Mouse (Mus musculus): ENCODE measurements around the gene Zfp354c. TPM values are rescaled to one million over a fixed set of nuclear protein-coding genes. Genes with fewer than 3 reads are reported as not detected.

The Zfp354c gene
- polyA plus RNA-seq (2014; fragmentation: Illumina TruSeq; extraction: RNeasy Lipid Tissue Mini Kit (QIAGEN cat#74804); ENCODE audit: insufficient read depth, low read depth, low replicate concordance): 2.8 TPM

GRCm38 (mm10) chr11:50827010-50827953, at the start of gene Zfp354c:
TSS of gene Zfp354c (minus strand) at chr11:50827724.

GRCm38 (mm10) chr11:50850177-50850735, 22.7 kb upstream of the Zfp354c start, which contains the start of gene Grm6:
TSS of gene Grm6 (plus strand) at chr11:50850685.

GRCm38 (mm10) chr11:50841023-50841735, 13.7 kb upstream of the Zfp354c start, which contains the start of gene Zfp879:
TSS of gene Zfp879 (minus strand) at chr11:50841552.

Other genes with a start within 250 kb of the Zfp354c start
- 9.0 TPM for gene Adamts2, start 225.6 kb downstream of the Zfp354c start, polyA plus RNA-seq (2014; fragmentation: Illumina TruSeq; extraction: RNeasy Lipid Tissue Mini Kit (QIAGEN cat#74804); ENCODE audit: insufficient read depth, low read depth, low replicate concordance)
- gene Zfp879, start 13.8 kb upstream of the Zfp354c start, polyA plus RNA-seq (2014; fragmentation: Illumina TruSeq; extraction: RNeasy Lipid Tissue Mini Kit (QIAGEN cat#74804); ENCODE audit: insufficient read depth, low read depth, low replicate concordance): 0.43 TPM
- 0.07 TPM for gene Grm6, start 23.0 kb upstream of the Zfp354c start, polyA plus RNA-seq (2014; fragmentation: Illumina TruSeq; extraction: RNeasy Lipid Tissue Mini Kit (QIAGEN cat#74804); ENCODE audit: insufficient read depth, low read depth, low replicate concordance)
- gene Zfp454, start 59.9 kb upstream of the Zfp354c start, polyA plus RNA-seq (2014; fragmentation: Illumina TruSeq; extraction: RNeasy Lipid Tissue Mini Kit (QIAGEN cat#74804); ENCODE audit: insufficient read depth, low read depth, low replicate concordance): 0.97 TPM
- 3.4 TPM for gene Zfp2, start 88.4 kb upstream of the Zfp354c start, polyA plus RNA-seq (2014; fragmentation: Illumina TruSeq; extraction: RNeasy Lipid Tissue Mini Kit (QIAGEN cat#74804); ENCODE audit: insufficient read depth, low read depth, low replicate concordance)
- gene Zfp354b, start 103.9 kb upstream of the Zfp354c start, polyA plus RNA-seq (2014; fragmentation: Illumina TruSeq; extraction: RNeasy Lipid Tissue Mini Kit (QIAGEN cat#74804); ENCODE audit: insufficient read depth, low read depth, low replicate concordance): 1.2 TPM
- not detected for gene 4933414I15Rik, start 116.0 kb upstream of the Zfp354c start, polyA plus RNA-seq (2014; fragmentation: Illumina TruSeq; extraction: RNeasy Lipid Tissue Mini Kit (QIAGEN cat#74804); ENCODE audit: insufficient read depth, low read depth, low replicate concordance)
- gene Prop1, start 126.0 kb upstream of the Zfp354c start, polyA plus RNA-seq (2014; fragmentation: Illumina TruSeq; extraction: RNeasy Lipid Tissue Mini Kit (QIAGEN cat#74804); ENCODE audit: insufficient read depth, low read depth, low replicate concordance): not detected
- gene Olfr1378, start 138.8 kb upstream of the Zfp354c start, polyA plus RNA-seq (2014; fragmentation: Illumina TruSeq; extraction: RNeasy Lipid Tissue Mini Kit (QIAGEN cat#74804); ENCODE audit: insufficient read depth, low read depth, low replicate concordance): not detected
- not detected for gene Olfr1377, start 154.2 kb upstream of the Zfp354c start, polyA plus RNA-seq (2014; fragmentation: Illumina TruSeq; extraction: RNeasy Lipid Tissue Mini Kit (QIAGEN cat#74804); ENCODE audit: insufficient read depth, low read depth, low replicate concordance)
- gene Olfr51, start 175.9 kb upstream of the Zfp354c start, polyA plus RNA-seq (2014; fragmentation: Illumina TruSeq; extraction: RNeasy Lipid Tissue Mini Kit (QIAGEN cat#74804); ENCODE audit: insufficient read depth, low read depth, low replicate concordance): not detected
- not detected for gene Olfr54, start 186.5 kb upstream of the Zfp354c start, polyA plus RNA-seq (2014; fragmentation: Illumina TruSeq; extraction: RNeasy Lipid Tissue Mini Kit (QIAGEN cat#74804); ENCODE audit: insufficient read depth, low read depth, low replicate concordance)
- gene Olfr1375, start 220.4 kb upstream of the Zfp354c start, polyA plus RNA-seq (2014; fragmentation: Illumina TruSeq; extraction: RNeasy Lipid Tissue Mini Kit (QIAGEN cat#74804); ENCODE audit: insufficient read depth, low read depth, low replicate concordance): not detected
- gene Zfp354a, start 231.5 kb upstream of the Zfp354c start, polyA plus RNA-seq (2014; fragmentation: Illumina TruSeq; extraction: RNeasy Lipid Tissue Mini Kit (QIAGEN cat#74804); ENCODE audit: insufficient read depth, low read depth, low replicate concordance): 2.3 TPM

Data from lung, adult 10 weeks (tissue).